Mouse (Mus musculus) liver, embryonic 11.5 days (tissue): Measurements from ENCODE around the gene Prkab2. TPM values are rescaled to one million over a fixed set of nuclear protein-coding genes. Genes with fewer than 3 reads are reported as not detected.

Experiments used
- ATAC-seq: fragments of 200-750 bp; cut with Nextera tagmentation; replicated peaks from 2 replicates; pipeline ENCODE4 v1.8.0; 2017; ENCODE audit warnings: moderate number of reproducible peaks, mild to moderate bottlenecking, moderate TSS enrichment, moderate library complexity; ENCODE audit not compliant: low FRiP score
- DNase-seq: peaks from one replicate; pipeline ENCODE4 v3.0.0-alpha.2; 2017; ENCODE audit warnings: low spot score
- H3K27ac ChIP-seq: fragments of 300-500 bp; sonication (generic); 2 replicates; pipeline ENCODE4 v1.5.1; 2014; ENCODE audit warnings: mild to moderate bottlenecking, low read depth, low read length, control low read depth
- H3K27me3 ChIP-seq: fragments of 300-500 bp; sonication (generic); replicated peaks from 2 replicates; pipeline ENCODE4 v1.6.1; 2014; ENCODE audit warnings: low read length, mixed read lengths; ENCODE audit not compliant: control insufficient read depth, insufficient read depth
- H3K36me3 ChIP-seq: fragments of 300-500 bp; sonication (generic); 2 replicates; pipeline ENCODE4 v1.6.1; 2014; ENCODE audit warnings: mild to moderate bottlenecking, low read length, moderate library complexity, mixed read lengths; ENCODE audit not compliant: control insufficient read depth, insufficient read depth
- H3K4me1 ChIP-seq: fragments of 300-500 bp; sonication (generic); replicated peaks from 2 replicates; pipeline ENCODE4 v1.6.1; 2014; ENCODE audit warnings: low read length, mixed read lengths; ENCODE audit not compliant: control insufficient read depth, insufficient read depth
- H3K4me2 ChIP-seq: fragments of 300-500 bp; sonication (generic); 2 replicates; pipeline ENCODE4 v1.6.1; 2014; ENCODE audit warnings: mild to moderate bottlenecking, control low read depth, moderate library complexity
- H3K4me3 ChIP-seq: fragments of 300-500 bp; sonication (generic); 2 replicates; pipeline ENCODE4 v1.5.1; 2014; ENCODE audit warnings: low read depth, low read length, control low read depth
- H3K9ac ChIP-seq: fragments of 300-500 bp; sonication (generic); 2 replicates; pipeline ENCODE4 v1.6.1; 2014; ENCODE audit warnings: low read depth, low read length, control low read depth
- H3K9me3 ChIP-seq: fragments of 300-500 bp; sonication (generic); 2 replicates; pipeline ENCODE4 v1.6.1; 2016; ENCODE audit warnings: low read length, inconsistent platforms, mixed read lengths; ENCODE audit not compliant: control insufficient read depth
- WGBS: fragments of 180-500 bp; shearing (Covaris S2); extraction: QIAGEN DNeasy Blood & Tissue Kit; methylation state at CpG from one replicate; pipeline ENCODE4 v1.1.7; 2014; 5-methylcytosine and 5-hydroxymethylcytosine counted together
- polyA plus RNA-seq: library from polyadenylated mRNA; unstranded; fragments of >200 nt; fragmentation: Nextera tagmentation; extraction: Ambion mirVana; gene quantifications from 2 replicates; pipeline ENCODE4 v1.2.1, GENCODE M21; 2014

Prkab2 gene
- polyA plus RNA-seq, 1 experiment from 2014 or later: 4.5 TPM

GRCm38 (mm10) chr3:97678416-97678815 lies 20.4 kb downstream of the Prkab2 start:
- 81% methylated on average over 3 of the region's 3 CpGs for WGBS
- no peak for ATAC-seq
- no peak overlapping the region for H3K9ac ChIP-seq

DNA sequence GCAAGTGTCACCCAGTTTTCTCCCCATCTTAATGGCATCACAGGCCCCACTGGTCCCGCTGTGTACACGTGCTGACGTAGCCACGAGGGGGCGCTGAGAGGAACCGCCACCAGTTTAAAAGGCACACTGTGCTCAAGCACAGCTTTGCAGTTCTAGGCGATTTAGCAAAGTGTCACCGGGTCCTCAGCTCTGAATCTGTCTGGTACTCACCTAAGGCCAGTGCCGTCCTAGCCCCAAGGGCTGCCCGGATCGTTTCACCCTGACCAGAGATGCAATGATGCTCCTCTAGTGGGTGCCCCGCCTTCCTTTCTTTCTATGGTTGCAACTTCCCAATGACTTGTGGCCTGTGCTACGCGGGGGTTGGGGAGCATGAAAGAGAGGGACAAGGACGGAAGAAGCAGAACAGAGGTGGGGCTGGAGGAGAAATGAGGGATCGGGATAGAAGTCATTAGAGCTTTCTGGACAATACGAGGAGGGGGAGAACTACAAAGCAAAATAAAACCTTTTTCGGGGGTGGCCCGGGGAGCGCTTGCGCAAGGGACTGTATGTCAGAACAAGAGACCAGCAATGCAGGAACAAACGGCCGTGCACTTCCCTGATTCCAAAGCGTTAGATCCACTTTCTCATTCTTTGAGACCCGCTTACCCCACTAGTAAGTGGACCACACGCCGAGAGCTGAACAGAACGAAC lies 22.8 kb downstream of the Prkab2 start:
- peaks cover 8% of the 10 kb centered on the region; the same call in 1 of the 2 replicates for H3K4me1 ChIP-seq
- no peak overlapping the region for H3K27ac ChIP-seq
- H3K36me3 ChIP-seq: no peaks in the 10 kb centered on the region
- peak overlapping the region; percentile 44 for H3K9ac ChIP-seq
- peak; percentile 78 for DNase-seq
- no peaks in the 10 kb centered on the region for H3K9me3 ChIP-seq
- peak overlapping the region; percentile 79 for H3K4me2 ChIP-seq
- peak overlapping the region; percentile 53 for H3K4me3 ChIP-seq
- ATAC-seq: peak; percentile 81
- peaks cover 9% of the 10 kb centered on the region for H3K27me3 ChIP-seq
- 2% methylated on average over 28 of the region's 28 CpGs for WGBS

More at GRCm38 (mm10) chr3:97678416-97678815, 20.4 kb downstream of the Prkab2 start:
- Histone ChIP-seq H3K4me1 (peaks cover 6% of the 10 kb centered on the region; the same call in 1 of the 2 replicates), H3K36me3 (no peaks in the 10 kb centered on the region), H3K27ac (no peak overlapping the region), H3K4me3 (no peak overlapping the region), H3K4me2 (no peak overlapping the region), H3K27me3 (peaks cover 6% of the 10 kb centered on the region; the same call in 1 of the 2 replicates), H3K9me3 (no peaks in the 10 kb centered on the region)
- DNase-seq: no peak

DNA sequence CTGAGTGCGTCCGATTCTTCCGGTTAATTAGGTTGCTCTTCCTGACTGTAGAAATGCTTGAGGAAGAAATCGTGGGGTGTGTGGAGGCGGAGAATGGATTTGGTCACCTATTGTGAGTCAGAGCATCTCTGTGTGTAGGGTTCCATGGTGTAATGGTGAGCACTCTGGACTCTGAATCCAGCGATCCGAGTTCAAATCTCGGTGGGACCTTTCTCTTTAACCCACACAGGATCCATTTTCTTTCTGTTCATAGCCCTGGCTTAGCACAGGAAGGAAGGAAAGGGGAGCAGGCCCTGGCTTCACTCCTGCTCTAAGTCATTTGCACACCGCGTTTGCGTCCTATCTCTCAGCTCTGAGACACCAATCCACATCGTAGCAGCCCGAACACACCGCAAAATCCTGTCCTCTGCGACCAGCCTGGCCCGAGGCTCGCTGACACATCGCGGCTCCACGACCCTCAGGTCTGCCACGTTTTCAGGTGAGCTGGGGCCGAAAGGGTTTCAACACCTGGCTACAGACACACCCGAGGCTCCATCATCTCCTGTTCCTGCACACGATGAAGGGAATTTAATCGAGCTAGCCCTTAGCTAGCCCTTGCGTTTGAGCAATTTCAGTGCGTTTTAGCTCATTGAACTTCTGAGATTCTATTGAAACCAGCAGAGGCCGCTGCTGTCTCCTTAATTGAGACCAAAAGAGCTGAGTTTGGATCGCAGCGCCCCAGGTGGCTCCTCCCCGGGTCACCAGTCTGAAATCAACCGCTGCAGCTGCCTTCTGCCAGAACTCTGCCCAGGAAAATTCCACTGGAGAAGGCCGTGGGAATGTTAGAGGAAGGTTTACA lies 23.5 kb downstream of the Prkab2 start:
- H3K4me1 ChIP-seq: peaks cover 8% of the 10 kb centered on the region; the same call in 1 of the 2 replicates
- peaks cover 9% of the 10 kb centered on the region for H3K27me3 ChIP-seq
- 2% methylated on average over 33 of the region's 33 CpGs for WGBS
- H3K27ac ChIP-seq: no peak overlapping the region
- H3K4me2 ChIP-seq: peak overlapping the region; percentile 79
- DNase-seq (peak; percentile 68), ATAC-seq (peak; percentile 66)
- H3K9me3 ChIP-seq: no peaks in the 10 kb centered on the region
- peak overlapping the region; percentile 44 for H3K9ac ChIP-seq
- H3K36me3 ChIP-seq: no peaks in the 10 kb centered on the region
- H3K4me3 ChIP-seq: peak overlapping the region; percentile 53

DNA sequence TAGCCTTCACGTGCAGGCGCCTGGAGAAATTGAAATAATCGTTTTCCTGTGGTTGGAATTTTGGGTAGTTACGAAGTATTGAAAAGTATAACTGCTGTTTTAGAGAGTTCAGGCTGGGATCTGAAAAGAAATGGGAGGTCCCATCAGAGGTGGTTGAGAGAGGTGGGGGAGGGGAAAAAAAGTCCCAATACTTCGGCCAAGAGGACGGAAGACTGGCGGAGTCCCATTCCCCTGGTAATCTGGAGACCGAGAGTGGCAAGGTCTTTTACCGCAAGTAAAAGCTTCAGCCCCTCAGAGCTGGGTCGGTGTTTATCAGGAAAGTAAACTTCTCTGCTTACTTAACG lies 24.1 kb downstream of the Prkab2 start:
- H3K9me3 ChIP-seq: no peaks in the 10 kb centered on the region
- peak overlapping the region; percentile 79 for H3K4me2 ChIP-seq
- H3K27me3 ChIP-seq: peaks cover 9% of the 10 kb centered on the region
- ATAC-seq (no peak), DNase-seq (no peak)
- H3K9ac ChIP-seq: peak overlapping the region; percentile 44; the same call in 1 of the 2 replicates
- H3K27ac ChIP-seq: no peak overlapping the region
- peak overlapping the region; percentile 53 for H3K4me3 ChIP-seq
- 3% methylated on average over 11 of the region's 11 CpGs for WGBS
- H3K36me3 ChIP-seq: no peaks in the 10 kb centered on the region
- peaks cover 8% of the 10 kb centered on the region; the same call in 1 of the 2 replicates for H3K4me1 ChIP-seq

- no peaks in the 10 kb centered on the region for H3K9me3 ChIP-seq
- H3K4me3 ChIP-seq: peak overlapping the region; percentile 53
- peaks cover 8% of the 10 kb centered on the region; the same call in 1 of the 2 replicates for H3K4me1 ChIP-seq
- DNase-seq (no peak), ATAC-seq (no peak)
- H3K27me3 ChIP-seq: peaks cover 9% of the 10 kb centered on the region
- H3K4me2 ChIP-seq: peak overlapping the region; percentile 79
- no peak overlapping the region for H3K9ac ChIP-seq
- 24% methylated on average over 5 of the region's 5 CpGs for WGBS
- no peak overlapping the region for H3K27ac ChIP-seq
- H3K36me3 ChIP-seq: no peaks in the 10 kb centered on the region
Measured at GRCm38 (mm10) chr3:97682576-97682975, 24.6 kb downstream of the Prkab2 start.

GRCm38 (mm10) chr3:97683560-97684195 lies 25.7 kb downstream of the Prkab2 start:
- ATAC-seq (no peak), DNase-seq (no peak)
- no peaks in the 10 kb centered on the region for H3K36me3 ChIP-seq
- H3K4me3 ChIP-seq: no peak overlapping the region
- H3K4me1 ChIP-seq: peaks cover 8% of the 10 kb centered on the region; the same call in 1 of the 2 replicates
- WGBS: 16% methylated on average over 16 of the region's 16 CpGs
- peak overlapping the region; percentile 26; the same call in 1 of the 2 replicates for H3K4me2 ChIP-seq
- H3K27me3 ChIP-seq: peaks cover 9% of the 10 kb centered on the region
- no peak overlapping the region for H3K9ac ChIP-seq
- no peaks in the 10 kb centered on the region for H3K9me3 ChIP-seq
- no peak overlapping the region for H3K27ac ChIP-seq

- Histone ChIP-seq H3K27ac (no peak overlapping the region), H3K9me3 (no peaks in the 10 kb centered on the region), H3K4me2 (no peak overlapping the region), H3K27me3 (peaks cover 9% of the 10 kb centered on the region), H3K9ac (no peak overlapping the region), H3K4me3 (no peak overlapping the region), H3K4me1 (peaks cover 8% of the 10 kb centered on the region; the same call in 1 of the 2 replicates), H3K36me3 (no peaks in the 10 kb centered on the region)
- WGBS: 86% methylated on average over 4 of the region's 4 CpGs
- no peak for ATAC-seq
- no peak for DNase-seq
Measured at GRCm38 (mm10) chr3:97686372-97687117, 28.6 kb downstream of the Prkab2 start.

GRCm38 (mm10) chr3:97689289-97689688 lies 31.3 kb downstream of the Prkab2 start:
- no peaks in the 10 kb centered on the region; the same call in 1 of the 2 replicates for H3K27me3 ChIP-seq
- H3K4me1 ChIP-seq: no peaks in the 10 kb centered on the region; the same call in 1 of the 2 replicates
- ATAC-seq: no peak
- no peak for DNase-seq
- no peak overlapping the region for H3K4me2 ChIP-seq
- no peak overlapping the region for H3K9ac ChIP-seq
- H3K9me3 ChIP-seq: no peaks in the 10 kb centered on the region
- no peak overlapping the region for H3K4me3 ChIP-seq
- H3K36me3 ChIP-seq: no peaks in the 10 kb centered on the region
- no peak overlapping the region for H3K27ac ChIP-seq
- 53% methylated on average over 2 of the region's 2 CpGs for WGBS
